Mouse (Mus musculus) lung, embryonic 14.5 days (tissue): ENCODE results near the gene Nipal4. TPM values are rescaled to one million over a fixed set of nuclear protein-coding genes. Genes with fewer than 3 reads are reported as not detected.

Experiments
- ATAC-seq: fragments of 200-750 bp; cut with Nextera tagmentation; 2 replicates; pipeline ENCODE4 v1.8.0; 2017; ENCODE audit warnings: mild to moderate bottlenecking, moderate TSS enrichment, moderate library complexity; ENCODE audit not compliant: insufficient read depth
- DNase-seq: peaks from one replicate; pipeline ENCODE4 v3.0.0-alpha.2; 2015
- H3K27ac ChIP-seq: fragments of 300-500 bp; sonication (generic); 2 replicates; pipeline ENCODE4 v1.5.1; 2014; ENCODE audit warnings: low read depth, mild to moderate bottlenecking, moderate library complexity
- H3K27me3 ChIP-seq: fragments of 300-500 bp; sonication (generic); 2 replicates; pipeline ENCODE4 v1.6.1; 2014; ENCODE audit warnings: low read length, control low read depth; ENCODE audit not compliant: insufficient read depth
- H3K36me3 ChIP-seq: fragments of 300-500 bp; sonication (generic); 2 replicates; pipeline ENCODE4 v1.6.1; 2014; ENCODE audit warnings: control low read depth; ENCODE audit not compliant: insufficient read depth
- H3K4me1 ChIP-seq: fragments of 300-500 bp; sonication (generic); 2 replicates; pipeline ENCODE4 v1.6.1; 2014; ENCODE audit warnings: antibody characterized with exemption, control low read depth; ENCODE audit not compliant: insufficient read depth
- H3K4me2 ChIP-seq: fragments of 300-500 bp; sonication (generic); 2 replicates; pipeline ENCODE4 v1.6.1; 2014; ENCODE audit warnings: mild to moderate bottlenecking
- H3K4me3 ChIP-seq: fragments of 300-500 bp; sonication (generic); 2 replicates; pipeline ENCODE4 v1.5.1; 2014; ENCODE audit warnings: low read depth, low read length
- H3K9ac ChIP-seq: fragments of 300-500 bp; sonication (generic); 2 replicates; pipeline ENCODE4 v1.6.1; 2014
- H3K9me3 ChIP-seq: fragments of 300-500 bp; sonication (generic); 2 replicates; pipeline ENCODE4 v1.6.1; 2016; ENCODE audit warnings: low read depth, low read length, control low read depth
- CTCF ChIP-seq: IDR thresholded peaks from 2 replicates; pipeline ENCODE4 v1.5.1; 2016; ENCODE audit warnings: antibody characterized with exemption, low read depth
- WGBS: fragments of 180-500 bp; shearing (Covaris S2); extraction: QIAGEN DNeasy Blood & Tissue Kit; methylation state at CpG from one replicate; pipeline ENCODE4 v1.1.7; 2014; 5-methylcytosine and 5-hydroxymethylcytosine counted together
- polyA plus RNA-seq: library from polyadenylated mRNA; unstranded; fragments of >200 nt; fragmentation: Nextera tagmentation; extraction: Ambion mirVana; gene quantifications from 2 replicates; pipeline ENCODE4 v1.2.1, GENCODE M21; 2014

The Nipal4 gene
- polyA plus RNA-seq, 1 experiment from 2014 or later, result 1.8 TPM

DNA sequence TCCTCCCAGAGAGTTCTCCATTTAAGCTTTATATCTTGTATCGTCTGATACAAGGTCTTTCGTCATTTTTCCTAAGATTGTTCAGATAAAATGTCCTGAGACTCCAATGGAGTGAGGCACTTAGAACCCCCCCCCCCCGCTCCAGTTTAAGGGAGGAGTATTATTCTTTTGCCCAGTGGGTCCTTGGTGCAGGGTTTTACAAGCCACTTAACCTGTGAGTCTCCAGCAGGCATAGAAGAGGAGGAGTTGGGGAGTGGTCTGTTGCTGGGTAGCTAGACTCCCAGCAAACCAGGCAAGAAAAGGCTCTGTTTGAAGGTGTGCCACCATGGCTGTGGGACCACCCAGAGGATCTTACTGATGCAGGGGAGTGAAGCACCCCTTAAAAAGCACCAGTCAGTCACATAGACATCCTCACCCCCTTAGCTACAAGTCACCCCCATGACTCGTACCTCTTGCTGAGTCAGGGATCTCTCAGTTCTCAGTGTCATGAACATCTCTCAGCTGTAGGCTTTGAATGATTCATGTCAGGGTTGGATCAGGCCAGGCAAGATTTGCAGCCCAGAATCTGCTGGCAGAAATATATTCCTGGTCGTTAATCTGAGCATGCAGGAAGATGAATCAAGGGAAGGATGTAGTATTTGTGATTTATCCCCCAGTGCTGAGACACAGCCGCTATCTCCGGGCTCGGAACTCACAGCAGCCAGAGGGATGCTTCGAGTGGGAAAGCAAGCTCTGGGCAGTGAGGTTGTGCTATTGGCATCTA is 50.7 kb downstream of the Nipal4 start:
- Histone ChIP-seq H3K9me3 (no peaks in the 10 kb centered on the region), H3K4me2 (no peak overlapping the region), H3K4me3 (no peak overlapping the region), H3K36me3 (peaks cover 61% of the 10 kb centered on the region), H3K4me1 (no peaks in the 10 kb centered on the region), H3K27me3 (no peaks in the 10 kb centered on the region), H3K27ac (peak overlapping the region; percentile 42; the same call in 1 of the 2 replicates), H3K9ac (no peak overlapping the region)
- no peak for DNase-seq
- 64% methylated on average over 9 of the region's 9 CpGs for WGBS
- no peak for TF ChIP-seq CTCF
- ATAC-seq, result no peak

GRCm38 (mm10) chr11:46115011-46115410 is 51.3 kb downstream of the Nipal4 start:
- Histone ChIP-seq H3K27me3 (no peaks in the 10 kb centered on the region), H3K9me3 (no peaks in the 10 kb centered on the region), H3K4me1 (no peaks in the 10 kb centered on the region), H3K27ac (no peak overlapping the region), H3K36me3 (peaks cover 61% of the 10 kb centered on the region), H3K9ac (no peak overlapping the region), H3K4me2 (no peak overlapping the region), H3K4me3 (no peak overlapping the region)
- TF ChIP-seq CTCF, result no peak
- ATAC-seq (no peak), DNase-seq (no peak)
- WGBS, result 66% methylated on average over 4 of the region's 4 CpGs

- no peak overlapping the region for H3K4me3 ChIP-seq
- ATAC-seq (no peak), DNase-seq (no peak)
- H3K27ac ChIP-seq, result no peak overlapping the region
- no peaks in the 10 kb centered on the region for H3K4me1 ChIP-seq
- no peaks in the 10 kb centered on the region for H3K27me3 ChIP-seq
- H3K4me2 ChIP-seq, result no peak overlapping the region
- TF ChIP-seq CTCF, result no peak
- no peak overlapping the region for H3K9ac ChIP-seq
- no peaks in the 10 kb centered on the region for H3K9me3 ChIP-seq
- peaks cover 53% of the 10 kb centered on the region for H3K36me3 ChIP-seq
- WGBS, result 87% methylated on average over 7 of the region's 7 CpGs
Observed at GRCm38 (mm10) chr11:46114221-46114620, 52.1 kb downstream of the Nipal4 start.

DNA sequence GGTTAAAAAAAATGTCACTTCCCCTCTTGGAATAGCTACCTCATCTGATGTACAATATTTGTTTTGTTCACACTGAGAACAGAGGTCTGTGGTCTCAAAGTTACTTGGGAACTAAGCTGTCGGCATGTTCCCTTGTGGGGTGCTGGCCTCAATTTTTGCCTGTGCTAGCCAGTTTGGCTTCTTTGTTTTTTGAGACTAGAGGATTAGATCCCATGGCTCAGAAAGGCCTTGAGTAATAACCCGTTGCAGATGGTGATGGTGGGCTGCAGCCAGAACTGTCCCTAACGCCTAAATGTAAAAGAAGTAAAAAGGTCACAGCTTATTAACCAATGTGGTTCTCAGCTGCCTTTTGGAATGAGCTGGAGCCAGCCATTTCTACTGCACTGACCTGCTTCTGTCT is 53.1 kb downstream of the Nipal4 start:
- WGBS, result 71% methylated on average over 3 of the region's 3 CpGs
- Histone ChIP-seq H3K36me3 (peaks cover 43% of the 10 kb centered on the region), H3K4me3 (no peak overlapping the region), H3K9ac (no peak overlapping the region), H3K27ac (no peak overlapping the region), H3K27me3 (no peaks in the 10 kb centered on the region), H3K4me1 (no peaks in the 10 kb centered on the region), H3K9me3 (no peaks in the 10 kb centered on the region), H3K4me2 (no peak overlapping the region)
- TF ChIP-seq CTCF, result no peak
- no peak for ATAC-seq
- no peak for DNase-seq

DNA sequence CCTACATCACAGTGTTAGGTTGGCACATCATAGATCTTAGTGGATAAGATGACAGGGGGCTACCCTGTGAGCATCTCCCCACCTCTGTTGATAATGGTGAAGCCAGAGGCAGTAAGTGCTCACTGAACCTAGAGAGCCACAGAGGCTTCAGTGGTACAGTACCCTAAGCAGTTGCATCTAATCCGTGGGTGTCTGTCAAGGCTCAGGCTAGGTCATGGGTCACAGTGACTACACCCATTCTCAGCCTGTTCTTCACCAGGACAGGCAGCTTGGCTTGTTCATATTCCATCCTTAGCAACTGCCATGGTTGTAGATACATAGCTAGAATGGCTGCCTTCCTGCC is 55.4 kb downstream of the Nipal4 start:
- TF ChIP-seq CTCF, result no peak
- Histone ChIP-seq H3K27ac (no peak overlapping the region), H3K9ac (no peak overlapping the region), H3K36me3 (peaks cover 27% of the 10 kb centered on the region), H3K9me3 (no peaks in the 10 kb centered on the region), H3K27me3 (no peaks in the 10 kb centered on the region), H3K4me2 (no peak overlapping the region), H3K4me1 (no peaks in the 10 kb centered on the region), H3K4me3 (no peak overlapping the region)
- 69% methylated on average over 1 of the region's 1 CpGs for WGBS
- peak; percentile 64; the same call in 1 of the 2 replicates for ATAC-seq
- DNase-seq, result no peak

DNA sequence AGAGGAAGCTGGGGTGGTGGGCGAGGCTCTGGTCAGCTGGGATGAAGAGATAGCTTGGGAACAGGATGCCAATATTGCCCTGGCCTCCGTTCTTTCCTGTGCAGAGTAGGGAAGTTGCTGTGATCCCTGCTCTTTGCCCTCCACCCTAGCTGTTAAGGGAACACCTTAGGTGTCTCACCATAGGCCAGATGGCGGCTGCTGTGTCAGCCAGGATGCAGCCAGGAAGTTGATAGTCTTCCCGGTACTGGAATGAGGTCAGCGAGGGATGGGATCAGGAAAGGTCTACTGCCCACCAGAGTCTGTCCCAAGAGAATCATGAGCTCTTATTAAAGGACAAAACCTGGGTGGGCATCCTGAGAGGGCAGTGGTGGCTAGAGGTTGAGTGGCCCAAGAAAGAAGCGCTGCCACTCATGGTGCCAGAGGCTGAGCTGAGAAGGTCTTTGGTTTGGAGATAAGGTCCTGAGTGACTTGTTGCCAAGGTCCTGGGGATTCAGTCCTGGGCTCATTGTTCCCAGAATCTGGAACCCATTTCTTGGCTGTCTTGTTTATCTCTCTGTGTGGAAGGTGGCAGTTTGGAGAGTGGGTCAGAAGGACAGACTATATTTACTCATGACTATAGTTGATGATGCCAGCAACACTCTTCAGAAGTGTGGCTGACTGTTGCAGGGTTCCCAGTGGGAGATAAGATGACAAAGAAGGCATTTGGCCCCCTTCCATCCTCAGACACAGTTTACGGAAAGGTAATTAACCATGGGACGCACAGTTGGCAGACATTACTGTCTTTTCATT is 56.0 kb downstream of the Nipal4 start:
- no peaks in the 10 kb centered on the region for H3K27me3 ChIP-seq
- H3K36me3 ChIP-seq, result peaks cover 23% of the 10 kb centered on the region; the same call in 1 of the 2 replicates
- TF ChIP-seq CTCF, result no peak
- H3K4me3 ChIP-seq, result no peak overlapping the region
- H3K4me1 ChIP-seq, result no peaks in the 10 kb centered on the region
- H3K9ac ChIP-seq, result no peak overlapping the region
- H3K9me3 ChIP-seq, result no peaks in the 10 kb centered on the region
- no peak overlapping the region for H3K27ac ChIP-seq
- 65% methylated on average over 8 of the region's 8 CpGs for WGBS
- no peak overlapping the region for H3K4me2 ChIP-seq
- ATAC-seq (peak; percentile 70; the same call in 1 of the 2 replicates), DNase-seq (peak; percentile 67)

DNA sequence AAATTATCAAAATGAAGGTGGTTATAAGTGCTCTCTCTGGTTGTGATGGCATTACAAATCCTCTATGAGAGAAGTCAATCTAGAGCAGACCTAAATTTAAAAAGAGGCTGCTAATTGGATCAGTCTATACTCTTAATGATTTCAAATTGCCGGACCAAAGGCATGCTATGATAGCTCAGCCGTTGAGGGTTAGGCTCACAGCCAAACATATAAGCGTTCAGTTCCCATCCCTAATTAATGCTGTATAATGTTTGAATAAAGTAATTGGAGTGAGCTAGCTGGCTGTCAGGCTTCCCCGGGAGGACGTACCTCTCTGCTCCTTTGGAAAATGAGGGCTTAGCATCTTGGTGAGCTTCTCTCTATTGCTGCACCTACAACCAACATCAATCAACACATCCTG is 57.1 kb downstream of the Nipal4 start:
- no peak for ATAC-seq
- H3K4me1 ChIP-seq, result no peaks in the 10 kb centered on the region
- no peak for TF ChIP-seq CTCF
- H3K36me3 ChIP-seq, result peaks cover 23% of the 10 kb centered on the region; the same call in 1 of the 2 replicates
- no peaks in the 10 kb centered on the region for H3K9me3 ChIP-seq
- H3K4me2 ChIP-seq, result no peak overlapping the region
- H3K27ac ChIP-seq, result no peak overlapping the region
- H3K4me3 ChIP-seq, result no peak overlapping the region
- H3K9ac ChIP-seq, result no peak overlapping the region
- 84% methylated on average over 5 of the region's 5 CpGs for WGBS
- no peak for DNase-seq
- no peaks in the 10 kb centered on the region for H3K27me3 ChIP-seq
